Mouse (Mus musculus) hindbrain, embryonic 11.5 days (tissue): ENCODE measurements around the gene Creb5. TPM values are rescaled to one million over a fixed set of nuclear protein-coding genes. Genes with fewer than 3 reads are reported as not detected.

ENCODE experiments used
- ATAC-seq: fragments of 200-750 bp; cut with Nextera tagmentation; 2 replicates; pipeline ENCODE4 v1.8.0; 2017; ENCODE audit warnings: mild to moderate bottlenecking, moderate TSS enrichment, moderate library complexity; ENCODE audit not compliant: low FRiP score
- DNase-seq: peaks from one replicate; pipeline ENCODE4 v3.0.0-alpha.2; 2015; ENCODE audit warnings: low spot score
- H3K27ac ChIP-seq: fragments of 300-500 bp; sonication (generic); 2 replicates; pipeline ENCODE4 v1.5.1; 2014; ENCODE audit warnings: mild to moderate bottlenecking, low read depth, low read length
- H3K27me3 ChIP-seq: fragments of 300-500 bp; sonication (generic); 2 replicates; pipeline ENCODE4 v1.6.1; 2014; ENCODE audit warnings: mild to moderate bottlenecking, low read length, moderate library complexity, mixed read lengths; ENCODE audit not compliant: control insufficient read depth, insufficient read depth
- H3K36me3 ChIP-seq: fragments of 300-500 bp; sonication (generic); 2 replicates; pipeline ENCODE4 v1.6.1; 2014; ENCODE audit warnings: mild to moderate bottlenecking, low read length, moderate library complexity, mixed read lengths; ENCODE audit not compliant: control insufficient read depth, insufficient read depth
- H3K4me1 ChIP-seq: fragments of 300-500 bp; sonication (generic); replicated peaks from 2 replicates; pipeline ENCODE4 v1.6.1; 2014; ENCODE audit warnings: low read length, mixed read lengths; ENCODE audit not compliant: control insufficient read depth, insufficient read depth
- H3K4me2 ChIP-seq: fragments of 300-500 bp; sonication (generic); replicated peaks from 2 replicates; pipeline ENCODE4 v1.6.1; 2014; ENCODE audit warnings: mild to moderate bottlenecking, low read depth, low read length
- H3K4me3 ChIP-seq: fragments of 300-500 bp; sonication (generic); 2 replicates; pipeline ENCODE4 v1.5.1; 2014; ENCODE audit warnings: low read depth, low read length
- H3K9ac ChIP-seq: fragments of 300-500 bp; sonication (generic); 2 replicates; pipeline ENCODE4 v1.6.1; 2014; ENCODE audit warnings: low read depth, low read length
- H3K9me3 ChIP-seq: fragments of 300-500 bp; sonication (generic); 2 replicates; pipeline ENCODE4 v1.6.1; 2016; ENCODE audit warnings: low read length; ENCODE audit not compliant: control insufficient read depth
- WGBS: fragments of 180-500 bp; shearing (Covaris S2); extraction: QIAGEN DNeasy Blood & Tissue Kit; methylation state at CpG from one replicate; pipeline ENCODE4 v1.1.7; 2014; 5-methylcytosine and 5-hydroxymethylcytosine counted together
- polyA plus RNA-seq: library from polyadenylated mRNA; unstranded; fragments of >200 nt; fragmentation: Nextera tagmentation; extraction: Ambion mirVana; gene quantifications from 2 replicates; pipeline ENCODE4 v1.2.1, GENCODE M21; 2014

Gene Creb5
- polyA plus RNA-seq, 1 experiment from 2014 or later = 5.5 TPM

- Histone ChIP-seq H3K27ac (no peak overlapping the region), H3K4me3 (peak overlapping the region; percentile 54), H3K4me2 (peak overlapping the region; percentile 98), H3K27me3 (peaks cover 49% of the 10 kb centered on the region), H3K36me3 (no peaks in the 10 kb centered on the region), H3K9me3 (no peaks in the 10 kb centered on the region), H3K9ac (peak overlapping the region; percentile 45), H3K4me1 (no peaks in the 10 kb centered on the region)
- ATAC-seq = peak; percentile 64
- WGBS = under 1% methylated on average over 62 of the region's 63 CpGs
- DNase-seq = peak; percentile 70
Measured at GRCm38 (mm10) chr6:53287562-53288381, 702 bp downstream of the Creb5 start.

- Histone ChIP-seq H3K27me3 (peaks cover 49% of the 10 kb centered on the region), H3K9ac (no peak overlapping the region)
- no peak for ATAC-seq
Measured at GRCm38 (mm10) chr6:53288584-53289558, 1.8 kb downstream of the Creb5 start.

GRCm38 (mm10) chr6:53289659-53290058, 2.6 kb downstream of the Creb5 start:
- no peaks in the 10 kb centered on the region for H3K4me1 ChIP-seq
- H3K27me3 ChIP-seq = peaks cover 47% of the 10 kb centered on the region
- ATAC-seq (no peak), DNase-seq (peak; percentile 38)
- H3K36me3 ChIP-seq = no peaks in the 10 kb centered on the region
- no peak overlapping the region for H3K4me2 ChIP-seq
- WGBS = 28% methylated on average over 5 of the region's 5 CpGs
- no peak overlapping the region for H3K9ac ChIP-seq
- H3K4me3 ChIP-seq = no peak overlapping the region
- no peak overlapping the region for H3K27ac ChIP-seq
- no peaks in the 10 kb centered on the region for H3K9me3 ChIP-seq

More at GRCm38 (mm10) chr6:53288584-53289558, 1.8 kb downstream of the Creb5 start:
- Histone ChIP-seq H3K4me2 (peak overlapping the region; percentile 98), H3K4me3 (peak overlapping the region; percentile 54), H3K27ac (no peak overlapping the region), H3K4me1 (no peaks in the 10 kb centered on the region), H3K9me3 (no peaks in the 10 kb centered on the region), H3K36me3 (no peaks in the 10 kb centered on the region)
- WGBS = 2% methylated on average over 24 of the region's 24 CpGs
- DNase-seq = peak; percentile 41

- Histone ChIP-seq H3K27ac (no peak overlapping the region), H3K36me3 (no peaks in the 10 kb centered on the region), H3K9me3 (no peaks in the 10 kb centered on the region), H3K4me2 (no peak overlapping the region), H3K4me1 (no peaks in the 10 kb centered on the region), H3K4me3 (no peak overlapping the region), H3K27me3 (peaks cover 40% of the 10 kb centered on the region), H3K9ac (no peak overlapping the region)
- DNase-seq = peak; percentile 42
- WGBS = 40% methylated on average over 8 of the region's 8 CpGs
- ATAC-seq = no peak
Measured at GRCm38 (mm10) chr6:53290215-53290990, 3.3 kb downstream of the Creb5 start.

GRCm38 (mm10) chr6:53292931-53293330, 5.9 kb downstream of the Creb5 start:
- Histone ChIP-seq H3K9me3 (no peaks in the 10 kb centered on the region), H3K4me1 (no peaks in the 10 kb centered on the region), H3K4me3 (no peak overlapping the region), H3K9ac (no peak overlapping the region), H3K27me3 (peaks cover 19% of the 10 kb centered on the region), H3K4me2 (no peak overlapping the region), H3K36me3 (no peaks in the 10 kb centered on the region), H3K27ac (no peak overlapping the region)
- ATAC-seq (no peak), DNase-seq (no peak)
- 50% methylated on average over 1 of the region's 1 CpGs for WGBS

- no peak for ATAC-seq
- Histone ChIP-seq H3K9ac (no peak overlapping the region), H3K9me3 (no peaks in the 10 kb centered on the region), H3K4me1 (no peaks in the 10 kb centered on the region), H3K27ac (no peak overlapping the region), H3K27me3 (no peaks in the 10 kb centered on the region), H3K4me2 (no peak overlapping the region), H3K36me3 (no peaks in the 10 kb centered on the region), H3K4me3 (no peak overlapping the region)
- WGBS = 83% methylated on average over 5 of the region's 5 CpGs
- no peak for DNase-seq
Measured at GRCm38 (mm10) chr6:53297851-53298250, 10.8 kb downstream of the Creb5 start.

- Histone ChIP-seq H3K4me3 (no peak overlapping the region), H3K4me1 (0 out of 2 replicates have a peak, but pooled peaks cover 2% of the 10 kb centered on the region), H3K4me2 (no peak overlapping the region), H3K9ac (no peak overlapping the region), H3K27ac (no peak overlapping the region), H3K36me3 (no peaks in the 10 kb centered on the region), H3K27me3 (no peaks in the 10 kb centered on the region), H3K9me3 (no peaks in the 10 kb centered on the region)
- ATAC-seq (no peak), DNase-seq (no peak)
- WGBS = 78% methylated on average over 2 of the region's 2 CpGs
Measured at GRCm38 (mm10) chr6:53304201-53304600, 17.1 kb downstream of the Creb5 start.

GRCm38 (mm10) chr6:53306156-53306555, 19.1 kb downstream of the Creb5 start:
- Histone ChIP-seq H3K9ac (no peak overlapping the region), H3K27me3 (no peaks in the 10 kb centered on the region), H3K4me3 (no peak overlapping the region), H3K27ac (no peak overlapping the region), H3K36me3 (no peaks in the 10 kb centered on the region), H3K4me1 (0 out of 2 replicates have a peak, but pooled peaks cover 2% of the 10 kb centered on the region), H3K9me3 (no peaks in the 10 kb centered on the region), H3K4me2 (no peak overlapping the region)
- ATAC-seq = no peak
- WGBS = 88% methylated on average over 4 of the region's 4 CpGs
- no peak for DNase-seq
